Mouse (Mus musculus) cortical plate, adult 2 months (tissue): Measurements from ENCODE around the gene Kyat1. TPM values are rescaled to one million over a fixed set of nuclear protein-coding genes. Genes with fewer than 3 reads are reported as not detected.
"Not testable (repeated sequence)": the region's sequence is repeated elsewhere in the genome, so short reads cannot be mapped to it uniquely, and the experiment has no call there.

Experiments
- H3K27ac ChIP-seq: fragments of 200-500 bp; 2 replicates; pipeline ENCODE4 v1.5.1; 2012; ENCODE audit warnings: low read length, control low read depth, inconsistent platforms; ENCODE audit not compliant: insufficient read depth
- H3K4me1 ChIP-seq: fragments of 200-500 bp; 2 replicates; pipeline ENCODE4 v1.6.1; 2011; ENCODE audit warnings: low read length; ENCODE audit not compliant: control insufficient read depth, insufficient read depth
- H3K4me3 ChIP-seq: fragments of 200-500 bp; 2 replicates; pipeline ENCODE4 v1.5.1; 2011; ENCODE audit warnings: mild to moderate bottlenecking, low read length, control low read depth; ENCODE audit not compliant: insufficient read depth
- CTCF ChIP-seq: fragments of 200-500 bp; IDR thresholded peaks from 2 replicates; pipeline ENCODE4 v1.5.1; 2011; ENCODE audit warnings: mild to moderate bottlenecking, control low read depth, low read length; ENCODE audit not compliant: insufficient read depth; ENCODE audit errors: extremely low read depth
- POLR2A ChIP-seq: fragments of 200-500 bp; IDR thresholded peaks from 2 replicates; pipeline ENCODE4 v1.6.1; 2011; ENCODE audit warnings: mild to moderate bottlenecking, low read length, control low read depth; ENCODE audit not compliant: insufficient read depth; ENCODE audit errors: extremely low read depth
- polyA plus RNA-seq: library from polyadenylated mRNA; depleted of rRNA; stranded (reverse); fragments of >200 nt; gene quantifications from 2 replicates; pipeline ENCODE4 v1.2.3, GENCODE M21; 2012; rRNA removed

The Kyat1 gene
- polyA plus RNA-seq, 1 experiment: 21.5 TPM

GRCm38 (mm10) chr2:30151840-30152239 lies 53.8 kb downstream of the Kyat1 start:
- Histone ChIP-seq H3K4me1 (no peaks in the 10 kb centered on the region), H3K4me3 (no peak overlapping the region), H3K27ac (no peak overlapping the region)
- TF ChIP-seq CTCF (no peak), POLR2A (no peak)

GRCm38 (mm10) chr2:30147466-30147865 lies 58.2 kb downstream of the Kyat1 start:
- no peak for TF ChIP-seq CTCF
- TF ChIP-seq POLR2A: no peak
- no peaks in the 10 kb centered on the region for H3K4me1 ChIP-seq

GRCm38 (mm10) chr2:30144436-30144835 lies 61.2 kb downstream of the Kyat1 start:
- TF ChIP-seq POLR2A (no peak), CTCF (no peak)
- no peak overlapping the region for H3K4me3 ChIP-seq
- no peak overlapping the region for H3K27ac ChIP-seq
- no peaks in the 10 kb centered on the region for H3K4me1 ChIP-seq

More at GRCm38 (mm10) chr2:30147466-30147865, 58.2 kb downstream of the Kyat1 start:
- H3K4me3 ChIP-seq: no peak overlapping the region
- H3K27ac ChIP-seq: no peak overlapping the region

DNA sequence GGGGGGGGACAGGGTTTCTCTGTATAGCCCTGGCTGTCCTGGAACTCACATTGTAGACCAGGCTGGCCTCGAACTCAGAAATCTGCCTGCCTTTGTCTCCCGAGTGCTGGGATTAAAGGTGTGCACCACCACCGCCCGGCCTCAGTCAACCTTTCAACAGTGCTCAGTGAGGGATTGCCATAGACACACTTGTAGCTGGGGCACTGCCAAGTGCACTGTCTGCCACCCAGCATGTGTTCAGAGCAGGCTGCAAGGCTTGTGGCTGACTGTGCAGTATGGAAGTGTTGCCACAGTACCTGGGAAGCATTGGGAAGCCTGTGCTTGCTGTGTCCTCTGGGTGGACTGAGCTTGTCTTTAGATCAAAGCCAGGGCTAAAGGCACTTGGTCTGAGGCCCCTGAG lies 65.6 kb downstream of the Kyat1 start:
- not testable (repeated sequence) for H3K27ac ChIP-seq, H3K4me3 ChIP-seq, H3K4me1 ChIP-seq

DNA sequence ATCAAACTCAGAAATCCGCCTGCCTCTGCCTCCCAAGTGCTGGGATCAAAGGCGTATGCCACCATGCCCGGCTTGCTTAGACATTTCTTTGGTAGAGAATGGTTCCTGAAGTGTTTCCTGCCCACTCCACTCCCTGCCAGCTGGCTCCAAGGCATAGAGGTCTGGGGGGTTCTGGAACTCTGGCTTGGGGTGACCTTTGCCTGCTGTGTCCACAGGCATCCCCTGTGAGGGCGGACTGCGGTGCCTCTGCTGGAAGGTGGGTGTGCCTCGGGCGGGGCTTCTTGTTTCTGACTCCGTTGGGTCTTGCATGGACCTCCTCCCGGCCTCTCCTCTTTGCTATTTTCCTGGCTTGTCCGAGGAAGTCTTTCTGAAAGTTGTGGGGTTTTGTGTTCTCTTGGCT lies 69.2 kb downstream of the Kyat1 start:
- Histone ChIP-seq H3K4me1 (peaks cover 2% of the 10 kb centered on the region; the same call in 1 of the 2 replicates), H3K4me3 (no peak overlapping the region), H3K27ac (no peak overlapping the region)
- TF ChIP-seq CTCF: no peak

Other genes with a start within 250 kb of the Kyat1 start
- gene Sptan1, start 240.3 kb downstream of the Kyat1 start, polyA plus RNA-seq: 772 and 816 TPM in 2 replicates
- gene Wdr34, start 157.0 kb downstream of the Kyat1 start, polyA plus RNA-seq: 50.8 and 51.9 TPM in 2 replicates
- 153 and 167 TPM in 2 replicates for gene Set, start 148.5 kb downstream of the Kyat1 start, polyA plus RNA-seq
- 2.2 and 2.4 TPM in 2 replicates for gene Pkn3, start 128.2 kb downstream of the Kyat1 start, polyA plus RNA-seq
- gene Zdhhc12, start 112.2 kb downstream of the Kyat1 start, polyA plus RNA-seq: 18.9 and 19.5 TPM in 2 replicates
- gene Zer1, start 81.3 kb downstream of the Kyat1 start, polyA plus RNA-seq: 155 and 173 TPM in 2 replicates
- 43.4 and 43.8 TPM in 2 replicates for gene Tbc1d13, start 72.1 kb downstream of the Kyat1 start, polyA plus RNA-seq
- 32.9 and 33.4 TPM in 2 replicates for gene Endog, start 34.4 kb downstream of the Kyat1 start, polyA plus RNA-seq
- gene Spout1, start 27.4 kb downstream of the Kyat1 start, polyA plus RNA-seq: 49.2 and 50.5 TPM in 2 replicates
- 32.4 and 35.3 TPM in 2 replicates for gene Lrrc8a, start 31.9 kb upstream of the Kyat1 start, polyA plus RNA-seq
- 17.7 and 18.5 TPM in 2 replicates for gene Gm28035, start 34.7 kb upstream of the Kyat1 start, polyA plus RNA-seq
- 32.2 and 34.1 TPM in 2 replicates for gene Phyhd1, start 60.4 kb upstream of the Kyat1 start, polyA plus RNA-seq
- not detected in 2 replicates for gene Gm28038, start 75.2 kb upstream of the Kyat1 start, polyA plus RNA-seq
- gene Dolk, start 80.5 kb upstream of the Kyat1 start, polyA plus RNA-seq: 16.7 and 16.9 TPM in 2 replicates
- gene Nup188, start 80.5 kb upstream of the Kyat1 start, polyA plus RNA-seq: 15.7 and 16.5 TPM in 2 replicates
- gene Sh3glb2, start 153.5 kb upstream of the Kyat1 start, polyA plus RNA-seq: 520 and 530 TPM in 2 replicates
- 85.6 and 97.0 TPM in 2 replicates for gene Miga2, start 158.4 kb upstream of the Kyat1 start, polyA plus RNA-seq
- 32.0 and 35.5 TPM in 2 replicates for gene Dolpp1, start 186.4 kb upstream of the Kyat1 start, polyA plus RNA-seq
- gene Crat, start 210.0 kb upstream of the Kyat1 start, polyA plus RNA-seq: 44.7 and 50.9 TPM in 2 replicates
- 167 and 176 TPM in 2 replicates for gene Ptpa, start 210.2 kb upstream of the Kyat1 start, polyA plus RNA-seq